Mouse (Mus musculus) heart, adult 2 months (tissue): ENCODE results near the gene Tmem215. TPM values are rescaled to one million over a fixed set of nuclear protein-coding genes. Genes with fewer than 3 reads are reported as not detected.

Source experiments
- DNase-seq, 2 experiments: peaks; one replicate each; pipeline ENCODE4 v3.0.0; 2021
- H3K27ac ChIP-seq: fragments of 200-600 bp; 2 replicates; pipeline ENCODE4 v1.8.1; 2022
- H3K27me3 ChIP-seq: fragments of 200-500 bp; 2 replicates; pipeline ENCODE4 v1.6.1; 2012; ENCODE audit warnings: mild to moderate bottlenecking, low read length, inconsistent platforms, mixed read lengths; ENCODE audit not compliant: control insufficient read depth, insufficient read depth
- H3K36me3 ChIP-seq: fragments of 200-500 bp; 2 replicates; pipeline ENCODE4 v1.6.1; 2012; ENCODE audit warnings: low read length, inconsistent platforms; ENCODE audit not compliant: control insufficient read depth, insufficient read depth
- H3K4me1 ChIP-seq: fragments of 200-500 bp; 2 replicates; pipeline ENCODE4 v1.6.1; 2011; ENCODE audit warnings: low read length; ENCODE audit not compliant: control insufficient read depth, insufficient read depth
- H3K4me3 ChIP-seq: fragments of 200-600 bp; 2 replicates; pipeline ENCODE4 v1.8.1; 2022
- H3K79me2 ChIP-seq: fragments of 200-500 bp; replicated peaks from 2 replicates; pipeline ENCODE4 v1.6.1; 2012; ENCODE audit warnings: mild to moderate bottlenecking, inconsistent platforms, low read length, moderate library complexity, mixed read lengths; ENCODE audit not compliant: control insufficient read depth, insufficient read depth
- H3K9ac ChIP-seq: fragments of 200-500 bp; 2 replicates; pipeline ENCODE4 v1.6.1; 2012; ENCODE audit warnings: low read depth, mild to moderate bottlenecking, control low read depth, inconsistent platforms, low read length, mixed read lengths
- CTCF ChIP-seq: fragments of 200-600 bp; IDR thresholded peaks from 2 replicates; pipeline ENCODE4 v1.8.1; 2022; ENCODE audit warnings: antibody characterized with exemption, mild to moderate bottlenecking, moderate library complexity
- EP300 ChIP-seq: fragments of 200-500 bp; IDR thresholded peaks from 2 replicates; pipeline ENCODE4 v1.6.1; 2011; ENCODE audit warnings: low read depth, low read length, control low read depth; ENCODE audit not compliant: insufficient read depth
- POLR2A ChIP-seq: fragments of 200-500 bp; IDR thresholded peaks from 2 replicates; pipeline ENCODE4 v1.6.1; 2011; ENCODE audit warnings: mild to moderate bottlenecking, low read depth, low read length, control low read depth; ENCODE audit not compliant: insufficient read depth
- WGBS: fragments of 180-500 bp; shearing (Covaris S2); methylation state at CpG from one replicate; pipeline ENCODE4 v1.1.7; 2018; 5-methylcytosine and 5-hydroxymethylcytosine counted together
- intact Hi-C: fragments of 180-260 bp; cut with DNase I; formaldehyde crosslinking; loops from one replicate; pipeline ENCODE4 v1.15.1; 2025
- polyA plus RNA-seq: library from polyadenylated mRNA; depleted of rRNA; stranded (reverse); fragments of >200 nt; gene quantifications from 2 replicates; pipeline ENCODE4 v1.2.3, GENCODE M21; 2012
- total RNA-seq, 2 experiments: library from RNA; stranded (reverse); gene quantifications; 2 replicates each; pipeline ENCODE4 v1.2.3; 2021

The Tmem215 gene
- total and polyA plus RNA-seq, 3 experiments, result 0.12 to 0.14 TPM; not detected in 1

GRCm38 (mm10) chr4:40473911-40474310 lies 1.9 kb downstream of the Tmem215 start:
- no peaks in the 10 kb centered on the region for H3K36me3 ChIP-seq
- no peaks in the 10 kb centered on the region for H3K79me2 ChIP-seq
- WGBS, result 75% methylated on average over 9 of the region's 9 CpGs
- intact Hi-C loops, result no loop called here
- H3K4me1 ChIP-seq, result no peaks in the 10 kb centered on the region
- TF ChIP-seq CTCF (no peak), POLR2A (no peak), EP300 (no peak)
- H3K27me3 ChIP-seq, result peaks cover 3% of the 10 kb centered on the region; the same call in 1 of the 2 replicates
- no peak overlapping the region for H3K27ac ChIP-seq
- H3K9ac ChIP-seq, result no peak overlapping the region
- no peak for DNase-seq
- H3K4me3 ChIP-seq, result no peak overlapping the region

- intact Hi-C loops, result no loop called here
- WGBS, result 90% methylated on average over 5 of the region's 5 CpGs
- Histone ChIP-seq H3K9ac (no peak overlapping the region), H3K27ac (no peak overlapping the region), H3K36me3 (no peaks in the 10 kb centered on the region), H3K79me2 (no peaks in the 10 kb centered on the region), H3K4me3 (no peak overlapping the region), H3K4me1 (no peaks in the 10 kb centered on the region), H3K27me3 (peaks cover 2% of the 10 kb centered on the region; the same call in 1 of the 2 replicates)
- TF ChIP-seq EP300, result no peak
- TF ChIP-seq POLR2A, result no peak
- TF ChIP-seq CTCF, result no peak
- no peak for DNase-seq
Measured at GRCm38 (mm10) chr4:40477963-40478362, 6.0 kb downstream of the Tmem215 start.

- Histone ChIP-seq H3K27ac (no peak overlapping the region), H3K4me3 (no peak overlapping the region), H3K36me3 (no peaks in the 10 kb centered on the region), H3K4me1 (no peaks in the 10 kb centered on the region), H3K9ac (no peak overlapping the region), H3K79me2 (no peaks in the 10 kb centered on the region), H3K27me3 (no peaks in the 10 kb centered on the region)
- DNase-seq, result no peak
- TF ChIP-seq CTCF, result no peak
- TF ChIP-seq POLR2A, result no peak
- no peak for TF ChIP-seq EP300
- intact Hi-C loops, result no loop called here
- WGBS, result 67% methylated on average over 6 of the region's 6 CpGs
Measured at GRCm38 (mm10) chr4:40486546-40486945, 14.6 kb downstream of the Tmem215 start.

GRCm38 (mm10) chr4:40491731-40492130 lies 19.8 kb downstream of the Tmem215 start:
- no peak for TF ChIP-seq CTCF
- no peak for TF ChIP-seq POLR2A
- H3K36me3 ChIP-seq, result no peaks in the 10 kb centered on the region
- 80% methylated on average over 8 of the region's 8 CpGs for WGBS
- no peaks in the 10 kb centered on the region for H3K79me2 ChIP-seq
- no peak overlapping the region for H3K27ac ChIP-seq
- no peak overlapping the region for H3K4me3 ChIP-seq
- H3K27me3 ChIP-seq, result no peaks in the 10 kb centered on the region
- no peak for DNase-seq
- intact Hi-C loops, result no loop called here
- H3K9ac ChIP-seq, result no peak overlapping the region
- H3K4me1 ChIP-seq, result no peaks in the 10 kb centered on the region

- H3K79me2 ChIP-seq, result no peaks in the 10 kb centered on the region
- no peak overlapping the region for H3K27ac ChIP-seq
- TF ChIP-seq CTCF (no peak), EP300 (no peak), POLR2A (no peak)
- intact Hi-C loops, result no loop called here
- WGBS, result 75% methylated on average over 6 of the region's 6 CpGs
- no peaks in the 10 kb centered on the region for H3K36me3 ChIP-seq
- H3K27me3 ChIP-seq, result no peaks in the 10 kb centered on the region
- no peak for DNase-seq
- no peak overlapping the region for H3K4me3 ChIP-seq
- no peak overlapping the region for H3K9ac ChIP-seq
- H3K4me1 ChIP-seq, result no peaks in the 10 kb centered on the region
Measured at GRCm38 (mm10) chr4:40496354-40496753, 24.4 kb downstream of the Tmem215 start.

- H3K79me2 ChIP-seq, result no peaks in the 10 kb centered on the region
- DNase-seq, result no peak
- 84% methylated on average over 5 of the region's 5 CpGs for WGBS
- intact Hi-C loops, result no loop called here
- no peak overlapping the region for H3K27ac ChIP-seq
- no peaks in the 10 kb centered on the region for H3K4me1 ChIP-seq
- H3K4me3 ChIP-seq, result no peak overlapping the region
- H3K27me3 ChIP-seq, result no peaks in the 10 kb centered on the region
- H3K9ac ChIP-seq, result no peak overlapping the region
- no peak for TF ChIP-seq POLR2A
- no peak for TF ChIP-seq CTCF
- TF ChIP-seq EP300, result no peak
- no peaks in the 10 kb centered on the region for H3K36me3 ChIP-seq
Measured at GRCm38 (mm10) chr4:40496828-40497227, 24.8 kb downstream of the Tmem215 start.
